In genomic region chr10:53337162-53337923, GRCm38 (mm10) we compare ENCODE assay signal across 16 mouse cellular contexts. TPM values are rescaled to one million over a fixed set of nuclear protein-coding genes. Genes with fewer than 3 reads are reported as not detected.
DNase-seq lines count a peak whose midpoint lies in the region; ATAC-seq and TF ChIP-seq lines count a peak whose summit lies in the region.
"Had no signal": no experiment of that assay in that cellular context is flagged by ENCODE, and none has a peak within 500 bp of the region (broad histone marks: within the 10 kb centered on the region; RNA-seq: fewer than 3 reads in every experiment).

Gene Pln, plus strand, starts transcription at chr10:53337667.

- H3K4me2 ChIP-seq in liver, embryonic 16.5 days (ENCODE audit: low read depth, low read length), result no peak within 1 kb of the TSS
- H3K4me2 ChIP-seq in liver, embryonic 12.5 days, result no peak within 1 kb of the TSS
- H3K4me2 ChIP-seq in heart, embryonic 14.5 days (ENCODE audit: low read length), result peak within 1 kb of the TSS; percentile 65
- H3K4me2 ChIP-seq in intestine, embryonic 16.5 days (ENCODE audit: low read depth, low read length), result no peak within 1 kb of the TSS
- no peak within 1 kb of the TSS for H3K4me2 ChIP-seq in hindbrain, postnatal 0 days (ENCODE audit: low read depth, low read length)
- H3K4me2 ChIP-seq: limb, embryonic 12.5 days; midbrain, embryonic 15.5 days; neural tube, embryonic 13.5 days had no signal

- TF ChIP-seq POLR2A in heart, adult 2 months (IDR thresholded peaks at IDR 0.05; ENCODE audit: insufficient read depth, low read depth, low read length), result peak; percentile 94

- H3K27ac ChIP-seq in liver, embryonic 16.5 days (ENCODE audit: low read length), result 0 out of 2 replicates have a peak within 1 kb of the TSS, but pooled peaks have one; percentile 5
- no peak within 1 kb of the TSS for H3K27ac ChIP-seq in liver, embryonic 12.5 days
- peak within 1 kb of the TSS; percentile 88 for H3K27ac ChIP-seq in heart, adult 2 months
- peak within 1 kb of the TSS; percentile 90 to 91 for H3K27ac ChIP-seq in heart, embryonic 14.5 days (replicated peaks in 1 of 2; ENCODE audit: control insufficient read depth in 1 of 2, insufficient read depth in 1 of 2, low read depth in 2 of 2, low read length in 2 of 2)
- H3K27ac ChIP-seq in intestine, embryonic 16.5 days (ENCODE audit: low read length), result 0 out of 2 replicates have a peak within 1 kb of the TSS, but pooled peaks have one; percentile 9
- no peak within 1 kb of the TSS; the same call in 1 of the 2 replicates for H3K27ac ChIP-seq in hindbrain, postnatal 0 days
- H3K27ac ChIP-seq: kidney, postnatal 0 days; limb, embryonic 12.5 days; midbrain, embryonic 15.5 days; neural tube, embryonic 13.5 days had no signal

- H3K79me2 ChIP-seq in heart, adult 2 months (replicated peaks; ENCODE audit: control insufficient read depth, insufficient read depth, low read length), result peaks cover 4% of the 10 kb centered on the region; the same call in 1 of the 2 replicates

- no peaks in the 10 kb centered on the region for H3K9me3 ChIP-seq in liver, embryonic 16.5 days (replicated peaks; ENCODE audit: control insufficient read depth, low read length)
- no peaks in the 10 kb centered on the region for H3K9me3 ChIP-seq in liver, embryonic 12.5 days (replicated peaks)
- no peaks in the 10 kb centered on the region for H3K9me3 ChIP-seq in heart, embryonic 14.5 days (ENCODE audit: control insufficient read depth, low read length)
- H3K9me3 ChIP-seq in intestine, embryonic 16.5 days (ENCODE audit: control insufficient read depth, low read length), result no peaks in the 10 kb centered on the region
- H3K9me3 ChIP-seq in hindbrain, postnatal 0 days (ENCODE audit: low read length), result no peaks in the 10 kb centered on the region
- H3K9me3 ChIP-seq: G1E; limb, embryonic 12.5 days; midbrain, embryonic 15.5 days; neural tube, embryonic 13.5 days had no signal

- H3K27me3 ChIP-seq in liver, embryonic 16.5 days (ENCODE audit: control insufficient read depth, insufficient read depth, low read depth, low read length), result no peaks in the 10 kb centered on the region
- no peaks in the 10 kb centered on the region for H3K27me3 ChIP-seq in liver, embryonic 12.5 days (replicated peaks)
- H3K27me3 ChIP-seq in heart, adult 2 months (ENCODE audit: control insufficient read depth, insufficient read depth, low read length), result no peaks in the 10 kb centered on the region
- H3K27me3 ChIP-seq in heart, embryonic 14.5 days (ENCODE audit: control insufficient read depth, insufficient read depth, low read length), result no peaks in the 10 kb centered on the region
- no peaks in the 10 kb centered on the region for H3K27me3 ChIP-seq in intestine, embryonic 16.5 days (replicated peaks; ENCODE audit: control insufficient read depth, insufficient read depth, low read length)
- H3K27me3 ChIP-seq in hindbrain, postnatal 0 days (ENCODE audit: insufficient read depth, low read length), result no peaks in the 10 kb centered on the region
- H3K27me3 ChIP-seq: limb, embryonic 12.5 days; midbrain, embryonic 15.5 days; neural tube, embryonic 13.5 days had no signal

- H3K36me3 ChIP-seq in liver, embryonic 16.5 days (ENCODE audit: control insufficient read depth, insufficient read depth), result no peaks in the 10 kb centered on the region
- H3K36me3 ChIP-seq in liver, embryonic 12.5 days, result no peaks in the 10 kb centered on the region
- peaks cover 36% of the 10 kb centered on the region for H3K36me3 ChIP-seq in heart, adult 2 months (ENCODE audit: control insufficient read depth, insufficient read depth, low read length)
- peaks cover 15% of the 10 kb centered on the region for H3K36me3 ChIP-seq in heart, embryonic 14.5 days (ENCODE audit: control insufficient read depth, insufficient read depth, low read length)
- H3K36me3 ChIP-seq in intestine, embryonic 16.5 days (ENCODE audit: control insufficient read depth, insufficient read depth, low read length), result no peaks in the 10 kb centered on the region
- no peaks in the 10 kb centered on the region for H3K36me3 ChIP-seq in hindbrain, postnatal 0 days (ENCODE audit: insufficient read depth, low read length)
- H3K36me3 ChIP-seq: G1E; limb, embryonic 12.5 days; midbrain, embryonic 15.5 days; neural tube, embryonic 13.5 days had no signal

- H3K4me1 ChIP-seq in liver, embryonic 16.5 days (ENCODE audit: control insufficient read depth, low read depth, low read length), result peaks cover 14% of the 10 kb centered on the region
- H3K4me1 ChIP-seq in liver, embryonic 12.5 days, result peaks cover 36% of the 10 kb centered on the region
- peaks cover 14% of the 10 kb centered on the region for H3K4me1 ChIP-seq in heart, adult 2 months (ENCODE audit: control insufficient read depth, insufficient read depth, low read length)
- peaks cover 0 to 31% of the 10 kb centered on the region in 2 experiments; a peak in 2 of 4 replicates for H3K4me1 ChIP-seq in heart, embryonic 14.5 days (ENCODE audit: control insufficient read depth in 2 of 2, insufficient read depth in 2 of 2, low read length in 2 of 2)
- no peaks in the 10 kb centered on the region; the same call in 1 of the 2 replicates for H3K4me1 ChIP-seq in intestine, embryonic 16.5 days (ENCODE audit: control insufficient read depth, insufficient read depth, low read length)
- no peaks in the 10 kb centered on the region for H3K4me1 ChIP-seq in hindbrain, postnatal 0 days (ENCODE audit: insufficient read depth, low read length)
- H3K4me1 ChIP-seq: limb, embryonic 12.5 days; midbrain, embryonic 15.5 days; neural tube, embryonic 13.5 days had no signal

- no peak within 1 kb of the TSS for H3K9ac ChIP-seq in liver, embryonic 16.5 days (ENCODE audit: low read depth, low read length)
- no peak within 1 kb of the TSS for H3K9ac ChIP-seq in liver, embryonic 12.5 days
- peak within 1 kb of the TSS; percentile 74; the same call in 1 of the 2 replicates for H3K9ac ChIP-seq in heart, adult 2 months (ENCODE audit: low read depth, low read length)
- peak within 1 kb of the TSS; percentile 84 for H3K9ac ChIP-seq in heart, embryonic 14.5 days (ENCODE audit: low read length)
- H3K9ac ChIP-seq in intestine, embryonic 16.5 days (ENCODE audit: low read depth, low read length), result no peak within 1 kb of the TSS
- H3K9ac ChIP-seq in hindbrain, postnatal 0 days (replicated peaks; ENCODE audit: low read length), result no peak within 1 kb of the TSS
- H3K9ac ChIP-seq: limb, embryonic 12.5 days; midbrain, embryonic 15.5 days; neural tube, embryonic 13.5 days had no signal

- 0 out of 2 replicates have a peak, but pooled peaks have one; percentile 67 for TF ChIP-seq EP300 in heart, adult 2 months (IDR thresholded peaks at IDR 0.05; ENCODE audit: insufficient read depth, low read depth, low read length)

- intact Hi-C loops in heart, adult 2 months (cut with DNase I), result no loop called here
- intact Hi-C loops in left cerebral cortex, postnatal 10 days (cut with DNase I), result loop anchor here (10.0 kb wide), 1 partner anchor 253 kb away; no protein-coding TSS in a partner anchor

- WGBS in liver, embryonic 16.5 days (ENCODE audit: insufficient replicate concordance), result 74% methylated on average over 6 of the region's 6 CpGs
- WGBS in liver, embryonic 12.5 days (ENCODE audit: insufficient replicate concordance), result 69% methylated on average over 6 of the region's 6 CpGs
- WGBS in heart, adult 2 months, result 55% methylated on average over 6 of the region's 6 CpGs
- WGBS in heart, embryonic 14.5 days, result 31% methylated on average over 6 of the region's 6 CpGs
- 71% methylated on average over 6 of the region's 6 CpGs for WGBS in intestine, embryonic 16.5 days
- WGBS in hindbrain, postnatal 0 days, result 80% methylated on average over 6 of the region's 6 CpGs

- ATAC-seq in liver, embryonic 16.5 days (ENCODE audit: low read depth), result no peak
- no peak for ATAC-seq in liver, embryonic 12.5 days
- ATAC-seq in heart, embryonic 14.5 days (ENCODE audit: insufficient number of reproducible peaks, insufficient read depth, low FRiP score, low read depth), result peak; percentile 76
- ATAC-seq in intestine, embryonic 16.5 days, result no peak
- ATAC-seq in hindbrain, postnatal 0 days, result no peak
- ATAC-seq: midbrain, embryonic 15.5 days had no signal

- H3K4me3 ChIP-seq in liver, embryonic 16.5 days (ENCODE audit: low read depth, low read length), result no peak within 1 kb of the TSS
- H3K4me3 ChIP-seq in liver, embryonic 12.5 days, result no peak within 1 kb of the TSS
- H3K4me3 ChIP-seq in heart, adult 2 months, result peak within 1 kb of the TSS; percentile 55
- peak within 1 kb of the TSS; percentile 36 to 52 for H3K4me3 ChIP-seq in heart, embryonic 14.5 days (ENCODE audit: control insufficient read depth in 1 of 2, insufficient read depth in 1 of 2, low read depth in 1 of 2, low read length in 2 of 2)
- H3K4me3 ChIP-seq in intestine, embryonic 16.5 days (ENCODE audit: low read length), result no peak within 1 kb of the TSS
- H3K4me3 ChIP-seq in hindbrain, postnatal 0 days (ENCODE audit: low read length), result no peak within 1 kb of the TSS
- H3K4me3 ChIP-seq: limb, embryonic 12.5 days; midbrain, embryonic 15.5 days; neural tube, embryonic 13.5 days had no signal

- DNase-seq in heart, adult 2 months, result no peak
- no peak for DNase-seq in left cerebral cortex, postnatal 10 days (ENCODE audit: extremely low spot score in 1 of 2, low spot score in 2 of 2)
- no peak for DNase-seq in hindbrain, postnatal 0 days (ENCODE audit: low spot score)
- DNase-seq in spleen, postnatal 14 days (ENCODE audit: low spot score in 2 of 2), result no peak
- DNase-seq: adrenal gland, postnatal 14 days; cerebellum, postnatal 10 days; lung, postnatal 36 days had no signal

- no peak for TF ChIP-seq CTCF in heart, adult 2 months (IDR thresholded peaks at IDR 0.05)
- no peak for TF ChIP-seq CTCF in hindbrain, postnatal 0 days (IDR thresholded peaks at IDR 0.05; ENCODE audit: low read depth)

RNA-seq across cellular contexts. Expression of gene Pln, which starts in this region (rescaled TPM):
- polyA plus RNA-seq in liver, embryonic 16.5 days (2015; fragmentation: Nextera tagmentation; extraction: Ambion mirVana), result 0.39 and 0.66 TPM in 2 replicates
- polyA plus RNA-seq in liver, embryonic 12.5 days (2016; fragmentation: Nextera tagmentation; extraction: Ambion mirVana), result 0.50 and 0.61 TPM in 2 replicates
- total RNA-seq in heart, adult 2 months (2021), result 1,000 to 10,000 TPM; 5,608 to 7,152 TPM
- 9,883 and 19,352 TPM in 2 replicates for polyA plus RNA-seq in heart, adult 2 months (2012; rRNA removed)
- polyA plus RNA-seq in heart, embryonic 14.5 days (2014; fragmentation: Nextera tagmentation; extraction: Ambion mirVana), result 1,148 and 1,278 TPM in 2 replicates
- 0.91 and 1.2 TPM in 2 replicates for polyA plus RNA-seq in intestine, embryonic 16.5 days (2015; fragmentation: Nextera tagmentation; extraction: Ambion mirVana)
- 1 to 10 TPM; 1.1 to 3.1 TPM for total RNA-seq in left cerebral cortex, postnatal 10 days (2021)
- 1.4 and 2.9 TPM in 2 replicates for total RNA-seq in hindbrain, postnatal 0 days (2014; rRNA removed)
- 0.35 and 0.53 TPM in 2 replicates for polyA plus RNA-seq in hindbrain, postnatal 0 days (2015; fragmentation: Nextera tagmentation; extraction: Ambion mirVana)
- total RNA-seq: G1E had no signal
- polyA plus RNA-seq: G1E had no signal

Comparison
In these comparisons a context has a peak if more than half of its experiments do, and no peak if none do; other contexts are left out.
1. RNA of gene Pln (total RNA-seq): 5,608 to 7,152 TPM in heart, adult 2 months; 1.1 to 3.1 TPM in left cerebral cortex, postnatal 10 days and 1.4 to 2.9 TPM in hindbrain, postnatal 0 days; every median in the first group is over 1,000 times any median in the second.
2. RNA of gene Pln (polyA plus RNA-seq): 9,883 to 19,352 TPM in heart, adult 2 months and 1,148 to 1,278 TPM in heart, embryonic 14.5 days; 0.91 to 1.2 TPM in intestine, embryonic 16.5 days, 0.39 to 0.66 TPM in liver, embryonic 16.5 days, 0.35 to 0.53 TPM in hindbrain, postnatal 0 days and 0.50 to 0.61 TPM in liver, embryonic 12.5 days; every median in the first group is over 100 times any median in the second.
3. H3K27ac ChIP-seq: peak in liver, embryonic 16.5 days (single experiment), heart, adult 2 months (single experiment), heart, embryonic 14.5 days (2 of 2) and intestine, embryonic 16.5 days (single experiment); none in liver, embryonic 12.5 days (single experiment) and hindbrain, postnatal 0 days (single experiment).
4. H3K4me3 ChIP-seq: peak in heart, adult 2 months (single experiment) and heart, embryonic 14.5 days (2 of 2); none in liver, embryonic 16.5 days (single experiment), liver, embryonic 12.5 days (single experiment), intestine, embryonic 16.5 days (single experiment) and hindbrain, postnatal 0 days (single experiment).
5. H3K9ac ChIP-seq: peak in heart, adult 2 months (single experiment) and heart, embryonic 14.5 days (single experiment); none in liver, embryonic 16.5 days (single experiment), liver, embryonic 12.5 days (single experiment), intestine, embryonic 16.5 days (single experiment) and hindbrain, postnatal 0 days (single experiment).